Mouse (Mus musculus) adipocyte (in vitro differentiated cells): Measurements from ENCODE around the gene Ugt2a1.
A peak's percentile ranks its signal among the peaks of the same experiment; 100 is the strongest.
"Not testable (repeated sequence)": the region's sequence is repeated elsewhere in the genome, so short reads cannot be mapped to it uniquely, and the experiment has no call there.

Source experiments
- DNase-seq: peaks from one replicate; pipeline ENCODE4 v3.0.0-alpha.2; 2016; ENCODE audit warnings: low spot score

The Ugt2a1 gene

GRCm38 (mm10) chr5:87490771-87491170, at the start of gene Ugt2a1:
Gene Ugt2a1, minus strand, starts transcription at chr5:87490871.
- DNase-seq: no peak

- no peak for DNase-seq
Observed at GRCm38 (mm10) chr5:87538111-87538510, 47.4 kb upstream of the Ugt2a1 start, which contains the start of gene Sult1b1. Gene Sult1b1, minus strand, starts transcription at chr5:87538195.

GRCm38 (mm10) chr5:87535994-87536644, 45.4 kb upstream of the Ugt2a1 start:
- no peak for DNase-seq

GRCm38 (mm10) chr5:87532288-87532687, 41.6 kb upstream of the Ugt2a1 start:
- DNase-seq: no peak

- not testable (repeated sequence) for DNase-seq
Observed at GRCm38 (mm10) chr5:87523561-87523960, 32.9 kb upstream of the Ugt2a1 start.

- no peak for DNase-seq
Observed at GRCm38 (mm10) chr5:87505776-87506458, 15.2 kb upstream of the Ugt2a1 start.

- DNase-seq: no peak
Observed at GRCm38 (mm10) chr5:87502687-87503086, 12.0 kb upstream of the Ugt2a1 start.

GRCm38 (mm10) chr5:87499341-87499740, 8.7 kb upstream of the Ugt2a1 start:
- DNase-seq: no peak

GRCm38 (mm10) chr5:87498936-87499335, 8.3 kb upstream of the Ugt2a1 start:
- no peak for DNase-seq

GRCm38 (mm10) chr5:87486706-87487105, 4.0 kb downstream of the Ugt2a1 start, which contains the start of gene Gm43638:
Gene Gm43638, minus strand, starts transcription at chr5:87486806.
- DNase-seq: not testable (repeated sequence)

GRCm38 (mm10) chr5:87482160-87482559, 8.5 kb downstream of the Ugt2a1 start, which contains the start of gene Ugt2a2:
Gene Ugt2a2, minus strand, starts transcription at chr5:87482260.
- no peak for DNase-seq

GRCm38 (mm10) chr5:87458810-87459209, 31.9 kb downstream of the Ugt2a1 start:
- no peak for DNase-seq

- DNase-seq: no peak
Observed at GRCm38 (mm10) chr5:87457701-87458100, 33.0 kb downstream of the Ugt2a1 start.

- DNase-seq: no peak
Observed at GRCm38 (mm10) chr5:87456216-87456850, 34.3 kb downstream of the Ugt2a1 start.

GRCm38 (mm10) chr5:87455519-87455918, 35.2 kb downstream of the Ugt2a1 start:
- no peak for DNase-seq

- not testable (repeated sequence) for DNase-seq
Observed at GRCm38 (mm10) chr5:87452514-87452913, 38.2 kb downstream of the Ugt2a1 start.

- peak; percentile 6 for DNase-seq
Observed at GRCm38 (mm10) chr5:87436264-87436663, 54.4 kb downstream of the Ugt2a1 start.

GRCm38 (mm10) chr5:87425676-87426075, 65.0 kb downstream of the Ugt2a1 start:
- no peak for DNase-seq

GRCm38 (mm10) chr5:87424041-87424440, 66.6 kb downstream of the Ugt2a1 start, which contains the start of gene Ugt2b38:
Gene Ugt2b38, minus strand, starts transcription at chr5:87424203.
- not testable (repeated sequence) for DNase-seq
